Mouse (Mus musculus): Measurements from ENCODE around the gene Pdk4. TPM values are rescaled to one million over a fixed set of nuclear protein-coding genes. Genes with fewer than 3 reads are reported as not detected.

The Pdk4 gene
- 14.1 and 20.0 TPM in 2 replicates for polyA plus RNA-seq (2012; rRNA removed; ENCODE audit: low replicate concordance)

DNA sequence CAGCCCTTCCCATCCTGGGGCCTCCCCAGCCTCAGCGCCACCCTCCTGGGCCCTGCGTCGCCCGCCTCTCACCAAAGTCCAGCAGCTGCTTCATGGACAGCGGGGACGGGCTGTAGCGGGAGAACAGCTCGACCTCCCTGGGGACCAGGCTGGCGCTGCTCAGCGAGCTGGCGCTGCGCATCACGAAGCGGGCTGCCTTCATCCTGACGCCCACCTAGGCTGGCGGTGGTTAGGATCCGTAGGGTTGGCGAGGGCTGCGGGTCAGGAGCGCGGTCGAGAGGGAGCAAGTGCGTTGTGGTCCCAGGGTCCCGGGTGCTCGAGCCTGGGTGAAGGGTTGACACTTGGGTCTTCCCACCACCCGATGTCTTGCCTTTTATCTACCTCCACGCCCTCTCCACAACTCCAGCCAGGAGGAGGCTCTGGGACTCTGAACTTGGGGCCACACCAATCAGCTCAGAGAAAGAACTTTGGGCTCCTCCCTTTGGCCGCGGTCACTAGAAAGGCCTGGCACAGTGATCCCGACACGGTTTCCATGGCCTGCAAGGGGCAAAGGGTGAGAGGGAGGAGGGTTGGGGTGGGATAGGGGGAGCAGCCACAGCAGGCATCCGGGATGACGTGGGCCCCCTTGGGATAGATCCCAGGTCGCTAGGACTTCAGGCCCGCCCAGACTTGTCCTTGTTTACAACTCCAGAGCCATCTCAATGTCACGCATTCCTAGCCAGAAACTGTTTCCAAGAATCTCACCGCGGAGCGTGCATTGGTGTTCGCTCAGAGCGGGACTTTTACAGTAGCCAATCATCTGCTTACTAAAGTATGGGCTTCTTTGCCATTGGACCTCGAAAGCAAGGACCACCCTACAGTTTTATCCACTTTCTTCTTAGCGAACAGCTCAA lies at the start of gene Pdk4:
Gene Pdk4, minus strand, starts transcription at position 349 of the 893 bp plus-strand sequence.

Other genes with a start within 250 kb of the Pdk4 start
- gene Pon3, start 240.0 kb downstream of the Pdk4 start, polyA plus RNA-seq (2012; rRNA removed; ENCODE audit: low replicate concordance), result 3.8 and 5.6 TPM in 2 replicates
- gene Pon2, start 197.9 kb downstream of the Pdk4 start, polyA plus RNA-seq (2012; rRNA removed; ENCODE audit: low replicate concordance), result 18.2 and 22.5 TPM in 2 replicates
- gene Asb4, start 112.9 kb downstream of the Pdk4 start, polyA plus RNA-seq (2012; rRNA removed; ENCODE audit: low replicate concordance), result 0.02 and 0.44 TPM in 2 replicates
- gene Dync1i1, start 229.3 kb upstream of the Pdk4 start, polyA plus RNA-seq (2012; rRNA removed; ENCODE audit: low replicate concordance), result 0.67 and 0.92 TPM in 2 replicates

Data from duodenum, adult 2 months (tissue).